Mouse (Mus musculus) ovary, adult 18-20 months (tissue): ENCODE results near the gene Fn3krp.

Source experiments
- DNase-seq: peaks from one replicate; pipeline ENCODE4 v3.0.0; 2022; ENCODE audit warnings: low spot score, mixed read lengths

The Fn3krp gene

GRCm38 (mm10) chr11:121420830-121421552 is at the start of gene Fn3krp:
Gene Fn3krp, plus strand, starts transcription at chr11:121421401.
- DNase-seq: peak; percentile 98

GRCm38 (mm10) chr11:121373305-121373704 is 47.9 kb upstream of the Fn3krp start:
- DNase-seq: no peak

DNA sequence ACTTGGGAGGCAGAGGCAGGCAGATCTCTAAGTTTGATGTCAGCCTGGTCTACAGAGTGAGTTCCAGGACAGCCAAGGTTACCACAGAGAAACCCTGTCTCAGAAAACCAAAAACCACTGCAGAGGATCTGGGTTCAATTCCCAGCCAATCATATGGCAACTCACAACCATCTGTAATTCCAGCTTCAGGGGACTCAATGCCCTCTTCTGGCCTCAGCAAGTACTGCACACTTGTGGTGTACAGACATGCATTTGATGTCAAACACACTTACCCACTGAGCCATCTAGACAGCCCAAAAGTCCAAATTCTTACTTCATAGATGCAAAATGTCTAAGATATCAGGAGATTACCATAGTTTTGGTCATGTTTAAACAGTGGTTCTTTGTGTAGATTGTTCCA is 42.6 kb upstream of the Fn3krp start:
- DNase-seq: no peak

GRCm38 (mm10) chr11:121380294-121380693 is 40.9 kb upstream of the Fn3krp start:
- DNase-seq: no peak

- DNase-seq: peak; percentile 95
Observed at GRCm38 (mm10) chr11:121387750-121388553, 33.2 kb upstream of the Fn3krp start, which contains the start of gene Rab40b. Gene Rab40b, minus strand, starts transcription at chr11:121388251.

- DNase-seq: no peak
Observed at GRCm38 (mm10) chr11:121388554-121388945, 32.7 kb upstream of the Fn3krp start.

GRCm38 (mm10) chr11:121390793-121391192 is 30.4 kb upstream of the Fn3krp start:
- no peak for DNase-seq

- DNase-seq: no peak
Observed at GRCm38 (mm10) chr11:121392405-121392804, 28.8 kb upstream of the Fn3krp start.

DNA sequence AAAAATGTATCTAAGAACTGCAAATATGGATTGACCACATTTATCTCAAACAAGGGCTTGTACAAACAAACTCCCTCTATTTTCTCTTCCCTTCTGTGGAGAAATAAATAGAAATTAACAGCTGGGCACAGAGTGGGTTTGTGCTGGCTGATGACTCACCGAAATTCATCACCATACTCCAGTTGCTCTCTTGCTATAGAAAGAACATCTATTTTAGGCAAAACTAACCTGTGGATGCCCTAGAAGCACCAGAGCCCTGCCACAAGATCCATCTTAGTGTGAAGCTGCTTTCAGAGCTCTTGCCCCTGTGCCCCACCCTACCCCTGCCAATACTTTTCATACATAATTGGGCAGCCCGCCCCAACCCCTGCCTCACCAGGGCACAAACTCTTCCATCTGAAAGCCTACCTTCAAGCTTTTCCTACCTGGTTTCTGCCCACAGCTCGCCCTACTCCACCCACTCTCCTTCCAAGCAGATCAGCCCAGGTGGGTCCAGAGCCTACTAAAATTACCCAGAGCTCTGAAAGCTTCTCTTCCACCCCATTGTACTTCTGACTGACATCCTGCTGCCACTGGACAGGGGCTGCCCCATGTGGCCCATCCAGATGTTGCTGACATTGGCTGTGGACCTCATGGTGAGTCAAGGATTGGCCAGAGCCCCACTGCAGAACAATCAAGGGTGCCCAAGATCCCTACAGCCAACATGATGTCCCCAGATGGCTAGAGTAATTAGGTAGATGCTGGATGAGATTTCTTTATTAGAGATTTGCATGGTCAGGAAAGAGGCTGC is 13.6 kb upstream of the Fn3krp start:
- DNase-seq: no peak

GRCm38 (mm10) chr11:121414762-121415161 is 6.4 kb upstream of the Fn3krp start:
- DNase-seq: no peak

DNA sequence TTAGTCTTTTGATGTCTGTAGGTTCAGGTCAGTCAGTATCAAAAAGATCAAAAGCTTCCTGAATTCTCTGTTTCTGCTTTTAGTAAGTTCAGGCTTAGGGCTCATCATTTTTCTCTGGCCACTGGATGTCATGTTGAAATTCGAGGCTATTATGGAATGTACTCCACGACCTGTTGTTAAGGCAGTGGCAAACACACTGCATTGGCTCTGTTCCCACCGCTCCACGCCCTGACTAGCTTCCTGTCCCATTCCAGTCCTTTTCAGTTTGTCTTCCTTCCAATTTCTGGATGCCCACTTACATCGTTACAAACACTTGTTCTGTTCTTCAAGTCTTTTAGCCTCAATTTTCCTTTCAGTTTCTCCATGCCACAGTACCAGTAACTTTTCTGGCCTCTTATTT is 5.8 kb upstream of the Fn3krp start:
- no peak for DNase-seq

GRCm38 (mm10) chr11:121417971-121418370 is 3.2 kb upstream of the Fn3krp start:
- no peak for DNase-seq

GRCm38 (mm10) chr11:121418932-121419331 is 2.3 kb upstream of the Fn3krp start:
- no peak for DNase-seq

DNA sequence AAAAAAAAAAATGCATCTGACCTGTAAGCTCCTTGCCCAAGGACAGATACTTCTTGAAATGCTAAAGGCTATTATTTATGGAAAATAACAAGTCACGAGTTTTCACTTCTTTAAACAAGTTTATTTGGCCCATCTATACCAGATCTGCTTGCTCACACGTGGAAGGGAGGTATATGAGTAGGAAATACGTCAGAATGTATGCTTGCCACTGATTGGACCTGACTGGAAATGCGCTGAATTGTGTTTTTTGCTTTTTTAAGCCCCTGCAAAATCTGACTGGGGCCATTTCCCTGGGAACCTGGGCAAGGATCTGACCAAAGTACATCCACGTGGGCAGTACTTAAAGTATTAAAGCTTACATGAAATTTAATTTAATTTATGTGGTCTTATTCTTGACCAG is 822 bp upstream of the Fn3krp start:
- DNase-seq: no peak

GRCm38 (mm10) chr11:121421553-121422173 is 462 bp downstream of the Fn3krp start:
- no peak for DNase-seq

- DNase-seq: no peak
Observed at GRCm38 (mm10) chr11:121433397-121433796, 12.2 kb downstream of the Fn3krp start.

- DNase-seq: peak; percentile 79
Observed at GRCm38 (mm10) chr11:121434156-121435155, 13.3 kb downstream of the Fn3krp start, which contains the start of gene Fn3k. Gene Fn3k, plus strand, starts transcription at chr11:121434913.

DNA sequence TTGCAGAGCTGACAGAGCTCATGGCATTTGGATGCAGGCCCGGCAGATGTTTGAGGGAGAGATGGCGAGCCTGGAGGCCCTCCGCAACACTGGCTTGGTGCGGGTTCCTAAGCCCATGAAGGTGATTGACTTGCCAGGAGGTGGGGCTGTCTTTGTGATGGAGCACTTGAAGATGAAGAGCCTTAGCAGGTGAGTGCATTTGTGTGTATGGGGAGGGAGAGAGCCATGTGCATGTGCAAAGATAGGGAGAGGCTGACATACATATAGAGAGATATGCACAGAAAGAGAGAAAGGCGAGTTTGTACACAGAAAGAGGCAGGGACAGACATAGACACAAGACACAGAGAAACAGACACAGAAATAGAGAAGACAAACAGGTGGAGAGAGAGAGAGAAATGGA is 16.0 kb downstream of the Fn3krp start:
- no peak for DNase-seq

GRCm38 (mm10) chr11:121439686-121440292 is 18.6 kb downstream of the Fn3krp start:
- no peak for DNase-seq

- no peak for DNase-seq
Observed at GRCm38 (mm10) chr11:121441653-121442052, 20.5 kb downstream of the Fn3krp start.
